Mouse (Mus musculus): ENCODE results near the gene Abhd15.

GRCm38 (mm10) chr11:77483510-77484255, 31.2 kb upstream of the Abhd15 start:
- TF ChIP-seq POLR2A (IDR thresholded peaks at IDR 0.05; ENCODE audit: borderline replicate concordance, low read depth, low read length) (no peak), CTCF (IDR thresholded peaks at IDR 0.05; ENCODE audit: low read depth, low read length) (no peak)

Data from bone marrow macrophage, adult 2 months (primary cell).